Comparison of ENCODE assay signal across 10 mouse cellular contexts in the genomic region with DNA sequence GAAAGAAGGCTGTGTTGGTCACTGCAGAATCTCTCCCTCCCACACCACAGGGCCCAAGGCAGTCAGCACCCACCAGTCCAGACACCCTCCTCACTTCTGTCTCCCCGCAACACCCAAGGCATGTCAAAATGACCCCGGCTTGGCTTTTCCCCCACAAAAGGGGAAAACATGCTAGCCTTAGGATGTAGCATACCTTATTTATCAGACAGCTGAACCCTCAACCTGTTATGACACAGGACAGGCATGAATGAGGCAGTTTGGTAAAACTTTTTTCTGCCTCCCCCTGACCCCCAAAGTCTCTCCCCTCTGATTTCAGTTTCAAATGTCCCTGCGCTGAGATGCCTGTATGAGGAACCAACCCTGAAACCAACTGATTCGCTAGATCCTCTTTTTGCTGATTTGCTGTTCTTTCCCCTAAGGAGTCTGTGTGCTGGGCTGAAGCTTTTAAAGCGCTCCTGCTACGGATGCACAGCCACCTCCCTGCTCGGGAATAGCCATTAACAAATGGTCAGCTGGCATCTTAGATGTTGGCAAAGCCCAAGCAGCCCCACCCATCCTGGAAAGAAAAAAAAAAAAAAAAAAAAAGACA. TPM values are rescaled to one million over a fixed set of nuclear protein-coding genes. Genes with fewer than 3 reads are reported as not detected.
A peak's percentile ranks its signal among the peaks of the same experiment; 100 is the strongest.
DNase-seq lines count a peak whose midpoint lies in the region; ATAC-seq and TF ChIP-seq lines count a peak whose summit lies in the region.
"Had no signal": no experiment of that assay in that cellular context is flagged by ENCODE, and none has a peak within 500 bp of the region (broad histone marks: within the 10 kb centered on the region; RNA-seq: fewer than 3 reads in every experiment).

No protein-coding gene starts in this region.

- DNase-seq in hindbrain, embryonic 14.5 days (ENCODE audit: low spot score): no peak
- DNase-seq in hindbrain, postnatal 0 days (ENCODE audit: low spot score): no peak
- DNase-seq in intestine, embryonic 14.5 days (ENCODE audit: low spot score): no peak
- peak; percentile 45 for DNase-seq in lung, postnatal 36 days
- no peak for DNase-seq in embryo, embryonic 9.5 days (ENCODE audit: extremely low spot score)
- no peak for DNase-seq in thymus, postnatal 10 days (ENCODE audit: low spot score in 2 of 2)
- no peak for DNase-seq in layer of hippocampus, adult 2 months (ENCODE audit: low spot score in 2 of 2)
- DNase-seq: adrenal gland, postnatal 36 days; right cerebral cortex, postnatal 4 days had no signal

- H3K36me3 ChIP-seq in hindbrain, embryonic 14.5 days (replicated peaks; ENCODE audit: control insufficient read depth, insufficient read depth): no peaks in the 10 kb centered on the region
- no peaks in the 10 kb centered on the region for H3K36me3 ChIP-seq in hindbrain, postnatal 0 days (ENCODE audit: insufficient read depth, low read length)
- peaks cover 77% of the 10 kb centered on the region for H3K36me3 ChIP-seq in E14TG2a.4 (ENCODE audit: insufficient read depth, low read length)
- H3K36me3 ChIP-seq in intestine, embryonic 14.5 days (ENCODE audit: control insufficient read depth, insufficient read depth, low read length): no peaks in the 10 kb centered on the region

- peaks cover 11% of the 10 kb centered on the region; the same call in 1 of the 2 replicates for H3K27me3 ChIP-seq in hindbrain, embryonic 14.5 days (ENCODE audit: control insufficient read depth, insufficient read depth, low read length)
- no peaks in the 10 kb centered on the region for H3K27me3 ChIP-seq in hindbrain, postnatal 0 days (ENCODE audit: insufficient read depth, low read length)
- no peaks in the 10 kb centered on the region for H3K27me3 ChIP-seq in E14TG2a.4 (ENCODE audit: insufficient read depth, low read length)
- no peaks in the 10 kb centered on the region for H3K27me3 ChIP-seq in intestine, embryonic 14.5 days (replicated peaks; ENCODE audit: control insufficient read depth, insufficient read depth, low read length)

- TF ChIP-seq CTCF in hindbrain, postnatal 0 days (IDR thresholded peaks at IDR 0.05; ENCODE audit: low read depth): no peak
- TF ChIP-seq CTCF in E14TG2a.4 (conservative IDR thresholded peaks at IDR 0.05; ENCODE audit: low read length): no peak
- TF ChIP-seq CTCF in layer of hippocampus, adult 2 months (conservative IDR thresholded peaks at IDR 0.05): no peak

- no peak overlapping the region for H3K27ac ChIP-seq in hindbrain, embryonic 14.5 days
- H3K27ac ChIP-seq in hindbrain, postnatal 0 days: no peak overlapping the region
- H3K27ac ChIP-seq in intestine, embryonic 14.5 days (ENCODE audit: low read depth): peak overlapping the region; percentile 90; the same call in 1 of the 2 replicates
- no peak overlapping the region; the same call in 1 of the 2 replicates for H3K27ac ChIP-seq in layer of hippocampus, adult 2 months

- H3K4me3 ChIP-seq in hindbrain, embryonic 14.5 days (replicated peaks; ENCODE audit: low read length): no peak overlapping the region
- H3K4me3 ChIP-seq in hindbrain, postnatal 0 days (ENCODE audit: low read length): no peak overlapping the region
- H3K4me3 ChIP-seq in E14TG2a.4 (replicated peaks; ENCODE audit: low read length): peak overlapping the region; percentile 84
- no peak overlapping the region for H3K4me3 ChIP-seq in intestine, embryonic 14.5 days (ENCODE audit: low read depth, low read length)
- H3K4me3 ChIP-seq in layer of hippocampus, adult 2 months: no peak overlapping the region

- H3K9me3 ChIP-seq in hindbrain, embryonic 14.5 days (ENCODE audit: control insufficient read depth, low read length): no peaks in the 10 kb centered on the region
- no peaks in the 10 kb centered on the region for H3K9me3 ChIP-seq in hindbrain, postnatal 0 days (ENCODE audit: low read length)
- H3K9me3 ChIP-seq in E14TG2a.4 (ENCODE audit: low read length): no peaks in the 10 kb centered on the region
- no peaks in the 10 kb centered on the region for H3K9me3 ChIP-seq in intestine, embryonic 14.5 days (ENCODE audit: control insufficient read depth, low read length)

- 0 out of 2 replicates have a peak overlapping the region, but pooled peaks have one; percentile 18 for H3K4me2 ChIP-seq in hindbrain, embryonic 14.5 days (replicated peaks)
- H3K4me2 ChIP-seq in hindbrain, postnatal 0 days (ENCODE audit: low read depth, low read length): no peak overlapping the region
- H3K4me2 ChIP-seq in intestine, embryonic 14.5 days (ENCODE audit: low read length): peak overlapping the region; percentile 40

- no peaks in the 10 kb centered on the region for H3K4me1 ChIP-seq in hindbrain, embryonic 14.5 days (replicated peaks; ENCODE audit: control insufficient read depth, insufficient read depth, low read length)
- H3K4me1 ChIP-seq in hindbrain, postnatal 0 days (ENCODE audit: insufficient read depth, low read length): no peaks in the 10 kb centered on the region
- H3K4me1 ChIP-seq in E14TG2a.4 (replicated peaks; ENCODE audit: low read depth, low read length): peaks cover 91% of the 10 kb centered on the region
- H3K4me1 ChIP-seq in intestine, embryonic 14.5 days (replicated peaks; ENCODE audit: control insufficient read depth, insufficient read depth, low read length): peaks cover 7% of the 10 kb centered on the region

- no peak for ATAC-seq in hindbrain, embryonic 14.5 days (ENCODE audit: low FRiP score)
- ATAC-seq in hindbrain, postnatal 0 days: no peak
- no peak for ATAC-seq in intestine, embryonic 14.5 days (replicated peaks; ENCODE audit: low FRiP score, low TSS enrichment, low read depth)

- peak overlapping the region; percentile 18; the same call in 1 of the 2 replicates for H3K9ac ChIP-seq in hindbrain, embryonic 14.5 days
- H3K9ac ChIP-seq in hindbrain, postnatal 0 days (replicated peaks; ENCODE audit: low read length): no peak overlapping the region
- peak overlapping the region; percentile 17; the same call in 1 of the 2 replicates for H3K9ac ChIP-seq in intestine, embryonic 14.5 days (ENCODE audit: low read length)

- 76% methylated on average over 7 of the region's 7 CpGs for WGBS in hindbrain, embryonic 14.5 days
- WGBS in hindbrain, postnatal 0 days: 69% methylated on average over 7 of the region's 7 CpGs
- WGBS in intestine, embryonic 14.5 days: 71% methylated on average over 7 of the region's 7 CpGs

RNA-seq across cellular contexts. Expression of gene Slc7a7, which starts 8.4 kb away (rescaled TPM):
- 4.5 and 6.2 TPM in 2 replicates for polyA plus RNA-seq in hindbrain, embryonic 14.5 days (2014; fragmentation: Nextera tagmentation; extraction: Ambion mirVana)
- total RNA-seq in hindbrain, postnatal 0 days (2014; rRNA removed): 3.7 and 4.5 TPM in 2 replicates
- polyA plus RNA-seq in hindbrain, postnatal 0 days (2015; fragmentation: Nextera tagmentation; extraction: Ambion mirVana): 3.6 TPM in 2 replicates
- polyA plus RNA-seq in intestine, embryonic 14.5 days (2014; fragmentation: Nextera tagmentation; extraction: Ambion mirVana): 19.3 and 21.5 TPM in 2 replicates
- total RNA-seq in layer of hippocampus, adult 2 months (2021): 1 to 10 TPM; 1.4 to 2.0 TPM

RNA-seq across cellular contexts. Expression of gene Mrpl52, which starts 17.6 kb away (rescaled TPM):
- polyA plus RNA-seq in hindbrain, embryonic 14.5 days (2014; fragmentation: Nextera tagmentation; extraction: Ambion mirVana): 245 and 308 TPM in 2 replicates
- 113 and 129 TPM in 2 replicates for total RNA-seq in hindbrain, postnatal 0 days (2014; rRNA removed)
- polyA plus RNA-seq in hindbrain, postnatal 0 days (2015; fragmentation: Nextera tagmentation; extraction: Ambion mirVana): 266 and 297 TPM in 2 replicates
- polyA plus RNA-seq in intestine, embryonic 14.5 days (2014; fragmentation: Nextera tagmentation; extraction: Ambion mirVana): 316 and 324 TPM in 2 replicates
- 100 to 1,000 TPM in 1 of 2 experiments, 10 to 100 TPM in 1; 99.8 to 101 TPM for total RNA-seq in layer of hippocampus, adult 2 months (2021)

RNA-seq across cellular contexts. Expression of gene Mmp14, which starts 22.3 kb away (rescaled TPM):
- 43.6 and 47.3 TPM in 2 replicates for polyA plus RNA-seq in hindbrain, embryonic 14.5 days (2014; fragmentation: Nextera tagmentation; extraction: Ambion mirVana)
- 50.1 and 53.3 TPM in 2 replicates for total RNA-seq in hindbrain, postnatal 0 days (2014; rRNA removed)
- polyA plus RNA-seq in hindbrain, postnatal 0 days (2015; fragmentation: Nextera tagmentation; extraction: Ambion mirVana): 44.5 and 47.2 TPM in 2 replicates
- polyA plus RNA-seq in intestine, embryonic 14.5 days (2014; fragmentation: Nextera tagmentation; extraction: Ambion mirVana): 129 and 133 TPM in 2 replicates
- total RNA-seq in layer of hippocampus, adult 2 months (2021): 10 to 100 TPM; 16.1 to 18.4 TPM

RNA-seq across cellular contexts. Expression of gene Oxa1l, which starts 48.5 kb away (rescaled TPM):
- 57.1 and 66.0 TPM in 2 replicates for polyA plus RNA-seq in hindbrain, embryonic 14.5 days (2014; fragmentation: Nextera tagmentation; extraction: Ambion mirVana)
- total RNA-seq in hindbrain, postnatal 0 days (2014; rRNA removed): 83.6 and 85.6 TPM in 2 replicates
- polyA plus RNA-seq in hindbrain, postnatal 0 days (2015; fragmentation: Nextera tagmentation; extraction: Ambion mirVana): 66.7 and 74.8 TPM in 2 replicates
- polyA plus RNA-seq in intestine, embryonic 14.5 days (2014; fragmentation: Nextera tagmentation; extraction: Ambion mirVana): 57.0 and 59.4 TPM in 2 replicates
- total RNA-seq in layer of hippocampus, adult 2 months (2021): 10 to 100 TPM; 52.1 to 54.9 TPM

RNA-seq across cellular contexts. Expression of gene Lrp10, which starts 54.8 kb away (rescaled TPM):
- polyA plus RNA-seq in hindbrain, embryonic 14.5 days (2014; fragmentation: Nextera tagmentation; extraction: Ambion mirVana): 29.2 and 30.8 TPM in 2 replicates
- 57.7 and 62.5 TPM in 2 replicates for total RNA-seq in hindbrain, postnatal 0 days (2014; rRNA removed)
- 36.0 and 38.8 TPM in 2 replicates for polyA plus RNA-seq in hindbrain, postnatal 0 days (2015; fragmentation: Nextera tagmentation; extraction: Ambion mirVana)
- 43.7 and 50.7 TPM in 2 replicates for polyA plus RNA-seq in intestine, embryonic 14.5 days (2014; fragmentation: Nextera tagmentation; extraction: Ambion mirVana)
- 10 to 100 TPM; 28.5 to 30.3 TPM for total RNA-seq in layer of hippocampus, adult 2 months (2021)
